Mouse (Mus musculus) limb, embryonic 15.5 days (tissue): ENCODE data around the gene Fgd2. TPM values are rescaled to one million over a fixed set of nuclear protein-coding genes. Genes with fewer than 3 reads are reported as not detected.
"Not testable (repeated sequence)": the region's sequence is repeated elsewhere in the genome, so short reads cannot be mapped to it uniquely, and the experiment has no call there.

Source experiments
- ATAC-seq: fragments of 200-750 bp; cut with Nextera tagmentation; 2 replicates; pipeline ENCODE4 v1.8.0; 2017; ENCODE audit warnings: low read depth, moderate TSS enrichment; ENCODE audit not compliant: insufficient number of reproducible peaks, low FRiP score, low TSS enrichment
- H3K27ac ChIP-seq: fragments of 300-500 bp; sonication (generic); 2 replicates; pipeline ENCODE4 v1.5.1; 2015; ENCODE audit warnings: moderate library complexity, mild to moderate bottlenecking, inconsistent platforms
- H3K27me3 ChIP-seq: fragments of 300-500 bp; sonication (generic); 2 replicates; pipeline ENCODE4 v1.6.1; 2015; ENCODE audit warnings: inconsistent platforms
- H3K36me3 ChIP-seq: fragments of 300-500 bp; sonication (generic); 2 replicates; pipeline ENCODE4 v1.6.1; 2015; ENCODE audit warnings: inconsistent platforms
- H3K4me1 ChIP-seq: fragments of 300-500 bp; sonication (generic); 2 replicates; pipeline ENCODE4 v1.6.1; 2015; ENCODE audit warnings: inconsistent platforms
- H3K4me2 ChIP-seq: fragments of 300-500 bp; sonication (generic); 2 replicates; pipeline ENCODE4 v1.6.1; 2015; ENCODE audit warnings: mild to moderate bottlenecking, inconsistent platforms
- H3K4me3 ChIP-seq: fragments of 300-500 bp; sonication (generic); 2 replicates; pipeline ENCODE4 v1.5.1; 2015; ENCODE audit warnings: mild to moderate bottlenecking, inconsistent platforms
- H3K9ac ChIP-seq: fragments of 300-500 bp; sonication (generic); 2 replicates; pipeline ENCODE4 v1.6.1; 2015; ENCODE audit warnings: inconsistent platforms
- H3K9me3 ChIP-seq: fragments of 300-500 bp; sonication (generic); 2 replicates; pipeline ENCODE4 v1.6.1; 2016; ENCODE audit warnings: inconsistent platforms
- WGBS: fragments of 180-500 bp; shearing (Covaris S2); methylation state at CpG from one replicate; pipeline ENCODE4 v1.1.7; 2015; 5-methylcytosine and 5-hydroxymethylcytosine counted together
- polyA plus RNA-seq: library from polyadenylated mRNA; unstranded; fragments of >200 nt; fragmentation: Nextera tagmentation; extraction: Ambion mirVana; gene quantifications from 2 replicates; pipeline ENCODE4 v1.2.1, GENCODE M21; 2015

Fgd2 gene
- polyA plus RNA-seq, result 8.5 and 9.7 TPM in 2 replicates

- H3K36me3 ChIP-seq, result no peaks in the 10 kb centered on the region
- no peak within 1 kb of the TSS for H3K4me3 ChIP-seq
- H3K4me2 ChIP-seq, result no peak within 1 kb of the TSS
- ATAC-seq, result no peak
- H3K9ac ChIP-seq, result no peak within 1 kb of the TSS
- WGBS, result 14% methylated on average over 5 of the region's 5 CpGs
- no peaks in the 10 kb centered on the region for H3K9me3 ChIP-seq
- H3K27ac ChIP-seq, result no peak within 1 kb of the TSS
- H3K27me3 ChIP-seq, result no peaks in the 10 kb centered on the region
- peaks cover 22% of the 10 kb centered on the region for H3K4me1 ChIP-seq
Measured at GRCm38 (mm10) chr17:29360761-29361221, at the start of gene Fgd2. Gene Fgd2, plus strand, starts transcription at chr17:29360914.

DNA sequence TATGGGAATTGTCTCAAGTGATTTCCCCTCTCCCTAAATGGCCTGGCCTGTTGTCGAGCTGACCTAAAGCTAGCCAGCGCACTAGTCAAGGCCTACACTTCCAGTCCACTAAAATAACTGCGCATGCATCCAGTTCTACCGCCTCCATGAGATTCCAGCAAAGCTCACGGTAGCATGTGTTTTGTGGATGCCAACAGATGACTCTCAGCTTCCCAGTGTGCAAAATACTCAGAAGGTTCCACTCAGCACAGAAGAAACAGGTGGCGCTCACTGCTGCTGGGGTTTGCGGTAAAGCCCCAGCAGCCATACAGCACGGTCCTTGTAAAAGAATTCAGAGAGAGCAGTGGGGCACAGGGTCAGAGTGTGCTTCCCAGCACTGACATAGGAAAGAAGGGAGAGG is 49.1 kb upstream of the Fgd2 start:
- no peak overlapping the region for H3K4me2 ChIP-seq
- H3K9ac ChIP-seq, result no peak overlapping the region
- H3K27ac ChIP-seq, result peak overlapping the region; percentile 17; the same call in 1 of the 2 replicates
- H3K9me3 ChIP-seq, result no peaks in the 10 kb centered on the region
- H3K4me1 ChIP-seq, result peaks cover 13% of the 10 kb centered on the region; the same call in 1 of the 2 replicates
- ATAC-seq, result no peak
- H3K4me3 ChIP-seq, result no peak overlapping the region
- no peaks in the 10 kb centered on the region for H3K36me3 ChIP-seq
- H3K27me3 ChIP-seq, result no peaks in the 10 kb centered on the region
- 76% methylated on average over 8 of the region's 8 CpGs for WGBS

GRCm38 (mm10) chr17:29312082-29312481 is 48.6 kb upstream of the Fgd2 start:
- Histone ChIP-seq H3K4me3 (no peak overlapping the region), H3K9me3 (no peaks in the 10 kb centered on the region), H3K27me3 (no peaks in the 10 kb centered on the region), H3K27ac (peak overlapping the region; percentile 17; the same call in 1 of the 2 replicates), H3K36me3 (no peaks in the 10 kb centered on the region), H3K4me2 (no peak overlapping the region), H3K9ac (no peak overlapping the region), H3K4me1 (peaks cover 16% of the 10 kb centered on the region; the same call in 1 of the 2 replicates)
- no peak for ATAC-seq
- 82% methylated on average over 2 of the region's 2 CpGs for WGBS

DNA sequence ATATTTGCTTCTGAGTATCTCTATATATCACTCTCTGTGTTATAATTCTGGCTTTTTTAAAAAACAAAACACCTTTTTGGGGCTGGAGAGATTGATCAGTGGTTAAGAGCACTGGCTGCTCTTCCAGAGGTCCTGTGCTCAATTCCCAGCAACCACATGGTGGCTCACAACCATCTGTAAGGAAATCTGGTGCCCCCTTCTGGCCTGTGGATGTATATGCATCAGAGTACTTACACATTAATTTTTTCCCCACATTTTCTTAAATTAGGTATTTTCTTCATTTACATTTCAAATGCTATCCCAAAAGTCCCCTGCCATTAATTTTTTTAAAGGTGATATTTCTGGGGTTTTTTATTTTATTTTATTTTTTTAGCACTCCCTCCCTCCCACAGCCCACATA is 47.4 kb upstream of the Fgd2 start:
- no peaks in the 10 kb centered on the region for H3K36me3 ChIP-seq
- peaks cover 14% of the 10 kb centered on the region; the same call in 1 of the 2 replicates for H3K4me1 ChIP-seq
- H3K27ac ChIP-seq, result no peak overlapping the region; the same call in 1 of the 2 replicates
- H3K9ac ChIP-seq, result no peak overlapping the region
- ATAC-seq, result no peak
- H3K4me2 ChIP-seq, result no peak overlapping the region
- H3K4me3 ChIP-seq, result no peak overlapping the region
- H3K27me3 ChIP-seq, result no peaks in the 10 kb centered on the region
- no peaks in the 10 kb centered on the region for H3K9me3 ChIP-seq

DNA sequence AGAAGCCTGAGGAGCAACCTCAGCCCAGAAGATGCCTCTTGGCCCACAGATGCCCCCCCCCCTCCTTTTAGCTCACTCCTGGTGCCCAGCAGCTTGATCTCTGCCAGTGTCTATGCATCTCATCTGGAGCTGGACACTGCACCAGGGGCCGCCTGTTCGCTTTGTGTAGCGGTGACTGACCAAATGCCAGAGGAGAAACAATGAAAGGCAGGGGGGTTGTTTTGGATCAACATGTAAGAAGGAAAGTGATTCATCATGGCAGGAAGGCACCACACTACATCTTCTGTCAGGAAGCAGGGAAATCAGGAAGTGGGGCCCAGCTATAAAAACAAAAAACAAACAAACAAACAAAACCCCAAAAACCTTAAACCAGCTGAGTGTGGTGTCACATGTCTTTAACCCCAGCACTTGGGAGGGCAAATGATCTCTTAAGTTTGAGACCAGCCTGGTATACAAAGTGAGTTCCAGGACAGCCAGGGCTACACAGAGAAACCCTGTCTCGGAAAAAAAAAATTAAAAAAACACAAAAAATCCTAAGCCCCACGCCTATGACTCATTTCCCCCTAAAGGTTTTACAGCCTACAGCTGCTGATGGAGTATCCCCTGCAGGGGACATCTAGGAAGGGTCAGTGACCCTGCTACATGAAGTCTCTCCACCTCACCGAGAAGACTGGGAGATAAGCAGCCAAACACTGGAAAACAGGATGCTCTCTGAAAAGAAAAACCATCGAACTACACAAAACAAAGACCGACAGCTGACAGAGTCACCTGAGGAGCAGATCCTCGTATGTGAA is 44.8 kb upstream of the Fgd2 start:
- ATAC-seq, result no peak
- H3K9me3 ChIP-seq, result no peaks in the 10 kb centered on the region
- H3K36me3 ChIP-seq, result no peaks in the 10 kb centered on the region
- no peak overlapping the region for H3K9ac ChIP-seq
- peaks cover 14% of the 10 kb centered on the region; the same call in 1 of the 2 replicates for H3K4me1 ChIP-seq
- 55% methylated on average over 9 of the region's 9 CpGs for WGBS
- peak overlapping the region; percentile 54; the same call in 1 of the 2 replicates for H3K27ac ChIP-seq
- no peak overlapping the region for H3K4me2 ChIP-seq
- peaks cover 19% of the 10 kb centered on the region; the same call in 1 of the 2 replicates for H3K27me3 ChIP-seq
- H3K4me3 ChIP-seq, result no peak overlapping the region

- H3K9me3 ChIP-seq, result no peaks in the 10 kb centered on the region
- no peaks in the 10 kb centered on the region for H3K36me3 ChIP-seq
- H3K9ac ChIP-seq, result no peak overlapping the region
- H3K4me2 ChIP-seq, result no peak overlapping the region
- 0 out of 2 replicates have a peak overlapping the region, but pooled peaks have one; percentile 19 for H3K27ac ChIP-seq
- ATAC-seq, result no peak
- H3K27me3 ChIP-seq, result peaks cover 29% of the 10 kb centered on the region
- no peak overlapping the region for H3K4me3 ChIP-seq
- peaks cover 19% of the 10 kb centered on the region; the same call in 1 of the 2 replicates for H3K4me1 ChIP-seq
- 67% methylated on average over 3 of the region's 3 CpGs for whole genome bisulfite sequencing
Measured at GRCm38 (mm10) chr17:29316891-29317290, 43.8 kb upstream of the Fgd2 start.

GRCm38 (mm10) chr17:29317380-29317779 is 43.3 kb upstream of the Fgd2 start, which contains the start of gene Pi16:
Gene Pi16, plus strand, starts transcription at chr17:29317680.
- WGBS, result 81% methylated on average over 3 of the region's 3 CpGs
- H3K27ac ChIP-seq, result 0 out of 2 replicates have a peak within 1 kb of the TSS, but pooled peaks have one; percentile 19
- H3K4me2 ChIP-seq, H3K9ac ChIP-seq, H3K9me3 ChIP-seq, ATAC-seq, H3K4me3 ChIP-seq, H3K36me3 ChIP-seq: not testable (repeated sequence)
- H3K27me3 ChIP-seq, result peaks cover 34% of the 10 kb centered on the region
- H3K4me1 ChIP-seq, result peaks cover 24% of the 10 kb centered on the region

DNA sequence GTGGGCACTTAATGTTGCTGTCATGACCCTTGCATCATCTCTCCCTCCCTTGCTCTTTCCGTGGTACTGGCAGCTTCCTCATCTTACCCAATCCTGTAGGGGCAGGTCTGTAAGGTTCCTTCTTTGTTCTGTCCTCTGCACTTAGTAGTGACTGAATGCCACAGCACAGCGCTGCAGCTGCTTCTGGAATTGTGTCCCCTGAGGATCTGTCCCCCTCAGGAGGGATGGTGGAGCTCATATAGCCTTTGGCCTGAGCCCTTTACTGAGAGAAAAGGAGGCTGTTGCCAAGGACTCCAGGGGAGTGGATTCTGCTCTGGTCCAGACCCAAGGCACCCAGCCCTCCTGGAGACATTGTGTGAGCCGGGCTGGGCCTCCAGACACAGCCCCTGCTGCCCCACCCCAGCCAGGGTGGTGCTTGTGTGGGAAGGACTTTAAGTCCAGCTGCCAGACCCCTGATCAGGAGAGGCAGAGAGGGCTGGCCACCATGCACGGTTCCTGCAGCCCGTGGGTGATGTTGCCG is 41.9 kb upstream of the Fgd2 start:
- H3K4me1 ChIP-seq, result peaks cover 27% of the 10 kb centered on the region
- no peak overlapping the region for H3K4me3 ChIP-seq
- H3K4me2 ChIP-seq, result no peak overlapping the region
- H3K27me3 ChIP-seq, result peaks cover 42% of the 10 kb centered on the region
- no peaks in the 10 kb centered on the region for H3K36me3 ChIP-seq
- H3K9me3 ChIP-seq, result no peaks in the 10 kb centered on the region
- H3K27ac ChIP-seq, result no peak overlapping the region
- H3K9ac ChIP-seq, result no peak overlapping the region
- ATAC-seq, result no peak
- 44% methylated on average over 6 of the region's 6 CpGs for WGBS

DNA sequence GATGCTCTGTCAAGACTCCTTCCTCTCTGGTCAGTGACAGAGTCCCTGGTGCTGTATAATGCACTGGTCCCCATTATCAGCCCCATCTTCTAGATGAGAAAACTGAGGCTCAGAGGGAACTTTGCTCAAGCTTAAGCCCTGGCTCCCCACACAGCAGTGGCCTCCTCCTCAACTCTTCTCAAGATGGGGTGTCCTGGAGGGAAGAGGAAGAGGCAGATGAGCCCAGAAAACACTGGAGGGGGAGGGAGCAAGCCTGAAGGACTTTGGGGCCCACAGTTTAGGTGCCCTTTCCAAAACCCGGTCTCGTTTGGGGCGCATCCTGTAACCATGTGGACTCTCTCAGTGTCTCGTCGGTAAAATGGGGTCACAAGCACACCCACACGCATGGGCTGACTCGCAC is 41.2 kb upstream of the Fgd2 start:
- H3K9me3 ChIP-seq, result no peaks in the 10 kb centered on the region
- H3K4me3 ChIP-seq, result no peak overlapping the region
- H3K36me3 ChIP-seq, result no peaks in the 10 kb centered on the region
- H3K4me1 ChIP-seq, result peaks cover 27% of the 10 kb centered on the region
- H3K4me2 ChIP-seq, result no peak overlapping the region
- 81% methylated on average over 7 of the region's 7 CpGs for WGBS
- H3K27ac ChIP-seq, result no peak overlapping the region
- no peak overlapping the region for H3K9ac ChIP-seq
- H3K27me3 ChIP-seq, result peaks cover 42% of the 10 kb centered on the region
- ATAC-seq, result no peak

DNA sequence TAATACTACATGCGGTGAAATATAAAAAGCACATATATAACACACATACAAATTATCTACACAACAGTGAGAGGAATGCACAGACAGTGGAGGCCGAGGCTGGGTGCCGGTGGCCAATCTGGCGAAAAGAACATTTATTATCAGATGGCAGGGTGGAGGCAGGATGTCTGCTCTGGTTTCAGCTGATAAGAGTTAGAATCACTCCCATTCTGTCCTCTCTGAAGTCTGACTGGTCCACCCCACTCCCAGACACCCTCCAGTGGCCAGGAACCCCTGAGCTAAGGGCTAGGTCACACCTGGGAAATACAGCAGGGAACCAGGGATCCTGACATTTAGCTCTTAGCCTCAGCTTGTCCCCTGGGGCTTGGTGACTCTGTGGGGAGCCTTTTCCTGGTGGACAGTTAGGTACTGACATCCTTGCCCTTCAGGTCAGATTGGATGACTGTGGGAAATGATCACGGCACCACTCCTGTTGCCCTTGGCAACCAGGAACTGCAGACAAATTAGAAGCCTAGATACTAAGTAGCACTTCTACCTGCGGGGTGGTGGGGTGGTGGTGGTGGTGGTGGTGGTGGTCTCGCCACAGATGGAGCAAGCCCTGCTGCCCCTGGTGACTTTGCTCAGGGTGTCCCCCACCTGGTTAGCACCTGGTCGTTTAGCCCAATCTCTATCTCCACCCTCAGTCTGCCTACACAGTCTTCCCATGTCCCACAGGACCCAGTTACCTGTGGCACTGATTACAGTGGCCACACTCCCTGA is 40.7 kb upstream of the Fgd2 start:
- no peaks in the 10 kb centered on the region for H3K9me3 ChIP-seq
- ATAC-seq, result no peak
- no peaks in the 10 kb centered on the region for H3K36me3 ChIP-seq
- H3K4me1 ChIP-seq, result peaks cover 27% of the 10 kb centered on the region
- H3K4me2 ChIP-seq, result no peak overlapping the region
- WGBS, result 62% methylated on average over 8 of the region's 8 CpGs
- H3K4me3 ChIP-seq, result no peak overlapping the region
- H3K27ac ChIP-seq, result no peak overlapping the region
- H3K9ac ChIP-seq, result no peak overlapping the region
- peaks cover 42% of the 10 kb centered on the region for H3K27me3 ChIP-seq

GRCm38 (mm10) chr17:29321765-29322602 is 38.7 kb upstream of the Fgd2 start:
- peak overlapping the region; percentile 32 for H3K4me2 ChIP-seq
- H3K36me3 ChIP-seq, result no peaks in the 10 kb centered on the region
- H3K9ac ChIP-seq, result no peak overlapping the region
- H3K27me3 ChIP-seq, result peaks cover 52% of the 10 kb centered on the region
- no peaks in the 10 kb centered on the region for H3K9me3 ChIP-seq
- 25% methylated on average over 41 of the region's 41 CpGs for WGBS
- H3K27ac ChIP-seq, result no peak overlapping the region
- peak overlapping the region; percentile 14; the same call in 1 of the 2 replicates for H3K4me3 ChIP-seq
- H3K4me1 ChIP-seq, result peaks cover 30% of the 10 kb centered on the region
- ATAC-seq, result no peak
